Mouse (Mus musculus) heart, embryonic 12.5 days (tissue): ENCODE results near the gene Sac3d1. TPM values are rescaled to one million over a fixed set of nuclear protein-coding genes. Genes with fewer than 3 reads are reported as not detected.

Source experiments
- ATAC-seq: fragments of 200-750 bp; cut with Nextera tagmentation; 2 replicates; pipeline ENCODE4 v1.8.0; 2017; ENCODE audit warnings: moderate TSS enrichment, moderate library complexity; ENCODE audit not compliant: insufficient number of reproducible peaks, low FRiP score
- H3K27ac ChIP-seq: fragments of 300-500 bp; sonication (generic); 2 replicates; pipeline ENCODE4 v1.5.1; 2016; ENCODE audit warnings: mild to moderate bottlenecking, moderate library complexity; ENCODE audit not compliant: poor library complexity, severe bottlenecking
- H3K27me3 ChIP-seq: fragments of 300-500 bp; sonication (generic); replicated peaks from 2 replicates; pipeline ENCODE4 v1.6.1; 2016; ENCODE audit warnings: mild to moderate bottlenecking, moderate library complexity
- H3K36me3 ChIP-seq: fragments of 300-500 bp; sonication (generic); 2 replicates; pipeline ENCODE4 v1.6.1; 2016; ENCODE audit warnings: mild to moderate bottlenecking, moderate library complexity
- H3K4me1 ChIP-seq: fragments of 300-500 bp; sonication (generic); replicated peaks from 2 replicates; pipeline ENCODE4 v1.6.1; 2016; ENCODE audit warnings: mild to moderate bottlenecking
- H3K4me2 ChIP-seq: fragments of 300-500 bp; sonication (generic); 2 replicates; pipeline ENCODE4 v1.6.1; 2016; ENCODE audit warnings: mild to moderate bottlenecking, moderate library complexity
- H3K4me3 ChIP-seq: fragments of 300-500 bp; sonication (generic); 2 replicates; pipeline ENCODE4 v1.5.1; 2016; ENCODE audit warnings: mild to moderate bottlenecking
- H3K9ac ChIP-seq: fragments of 300-500 bp; sonication (generic); 2 replicates; pipeline ENCODE4 v1.6.1; 2016; ENCODE audit warnings: mild to moderate bottlenecking, moderate library complexity
- H3K9me3 ChIP-seq: fragments of 300-500 bp; sonication (generic); replicated peaks from 2 replicates; pipeline ENCODE4 v1.6.1; 2016; ENCODE audit warnings: mild to moderate bottlenecking, moderate library complexity
- WGBS: fragments of 180-500 bp; shearing (Covaris S2); methylation state at CpG from one replicate; pipeline ENCODE4 v1.1.7; 2016; 5-methylcytosine and 5-hydroxymethylcytosine counted together
- polyA plus RNA-seq: library from polyadenylated mRNA; unstranded; fragments of >200 nt; fragmentation: Nextera tagmentation; extraction: Ambion mirVana; gene quantifications from 2 replicates; pipeline ENCODE4 v1.2.1, GENCODE M21; 2016

The Sac3d1 gene
- polyA plus RNA-seq, 1 experiment from 2014 or later, result 35.2 TPM

DNA sequence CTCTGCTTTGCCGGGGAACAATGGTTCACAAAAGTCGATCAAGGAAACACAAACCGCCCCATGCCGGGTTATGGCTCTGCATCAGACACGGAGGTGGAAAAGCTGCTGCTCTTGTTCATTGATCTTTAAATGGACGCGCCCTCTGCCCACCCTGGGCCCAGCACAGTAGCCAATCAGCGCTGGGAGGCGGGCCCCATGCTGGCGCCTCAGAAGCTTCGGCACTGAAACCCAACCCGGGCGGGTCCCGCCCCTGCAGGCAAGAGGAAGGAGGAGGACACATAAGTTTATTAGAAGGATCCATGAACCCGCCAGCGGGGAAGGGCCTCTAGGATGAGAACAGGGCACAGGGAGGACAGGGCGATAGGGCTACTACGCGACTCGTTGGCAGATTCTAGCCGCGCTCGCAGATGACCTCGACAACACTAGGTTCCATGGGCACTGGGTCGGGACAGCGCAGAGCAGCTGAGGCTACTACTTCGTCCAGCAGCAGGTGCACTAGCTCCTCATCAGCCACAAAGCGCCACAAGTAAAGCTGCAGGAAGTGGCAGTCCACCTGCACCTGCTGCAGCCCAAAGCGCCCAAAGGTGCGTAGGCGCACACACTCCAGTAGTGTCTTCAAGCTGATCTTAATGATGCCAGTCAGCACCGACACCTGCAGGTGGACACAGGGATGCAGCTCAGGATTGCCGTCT is 50.6 kb downstream of the Sac3d1 start, which contains the start of gene Tm7sf2:
Tm7sf2 (minus strand) TSS at position 650 of the 692 bp plus-strand sequence.
- Histone ChIP-seq H3K4me1 (peaks cover 23% of the 10 kb centered on the region), H3K4me2 (peak within 1 kb of the TSS; percentile 96), H3K9me3 (no peaks in the 10 kb centered on the region), H3K27ac (peak within 1 kb of the TSS; percentile 30; the same call in 1 of the 2 replicates), H3K27me3 (no peaks in the 10 kb centered on the region), H3K4me3 (peak within 1 kb of the TSS; percentile 49), H3K9ac (peak within 1 kb of the TSS; percentile 74), H3K36me3 (peaks cover 37% of the 10 kb centered on the region)
- WGBS, result 12% methylated on average over 33 of the region's 33 CpGs
- ATAC-seq, result peak; percentile 90

DNA sequence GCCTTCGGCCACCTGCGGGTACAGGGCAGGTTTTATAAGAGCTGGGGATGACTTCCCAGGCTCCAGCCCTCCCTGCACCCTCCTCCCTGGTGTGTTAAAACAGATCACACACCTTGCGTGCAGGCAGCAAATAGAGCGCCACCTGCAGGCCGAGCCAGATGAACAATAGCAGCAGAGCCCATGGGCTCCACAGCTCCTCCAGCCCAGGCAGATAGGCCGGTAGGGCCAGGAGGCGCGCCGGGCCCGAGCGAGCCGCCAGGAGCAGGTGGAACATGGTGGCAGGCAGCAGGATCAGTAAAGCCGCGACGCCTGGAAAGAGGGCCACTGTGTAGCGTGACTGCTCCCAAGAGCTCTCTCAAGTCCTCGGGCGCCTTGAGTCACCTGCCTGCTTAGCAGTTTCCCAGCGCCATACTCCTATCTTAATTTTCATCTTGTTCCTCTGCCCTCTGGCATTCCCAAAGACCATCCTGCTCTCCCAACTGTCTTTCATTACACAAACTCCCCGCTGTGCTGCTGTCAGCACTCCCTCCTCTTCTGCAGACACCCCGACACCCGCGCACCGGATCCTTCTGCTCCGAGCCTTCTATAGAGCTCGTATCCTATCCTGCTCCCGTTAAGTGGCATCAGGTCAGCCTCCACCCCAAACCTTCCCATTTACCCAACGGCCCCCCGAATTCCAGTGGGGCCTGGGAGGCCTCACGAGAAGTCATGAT is 51.3 kb downstream of the Sac3d1 start:
- peak overlapping the region; percentile 49 for H3K4me3 ChIP-seq
- under 1% methylated on average over 30 of the region's 30 CpGs for WGBS
- peaks cover 30% of the 10 kb centered on the region for H3K4me1 ChIP-seq
- H3K4me2 ChIP-seq, result peak overlapping the region; percentile 96
- peak overlapping the region; percentile 74 for H3K9ac ChIP-seq
- H3K36me3 ChIP-seq, result peaks cover 33% of the 10 kb centered on the region
- H3K27ac ChIP-seq, result peak overlapping the region; percentile 30; the same call in 1 of the 2 replicates
- H3K9me3 ChIP-seq, result no peaks in the 10 kb centered on the region
- no peaks in the 10 kb centered on the region for H3K27me3 ChIP-seq
- ATAC-seq, result peak; percentile 69

DNA sequence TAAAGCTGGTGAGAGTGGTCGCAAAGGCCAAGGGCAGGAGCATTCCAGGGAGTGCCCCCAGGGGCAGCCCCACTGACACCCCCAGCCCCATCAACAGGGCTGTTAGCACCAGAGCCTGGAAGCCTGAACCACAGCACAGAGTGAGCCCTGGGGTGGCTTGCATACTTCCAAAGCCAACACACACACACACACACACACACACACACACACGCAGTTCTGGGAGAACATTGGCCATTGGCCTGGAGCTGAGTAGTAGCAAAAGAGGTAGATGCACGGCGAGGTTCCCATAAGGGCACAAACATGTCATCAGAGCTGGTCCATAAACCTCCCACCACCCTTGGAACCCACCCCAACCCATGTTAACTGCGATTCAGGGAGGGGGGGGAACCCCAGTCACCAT is 51.9 kb downstream of the Sac3d1 start:
- H3K9ac ChIP-seq, result peak overlapping the region; percentile 74
- H3K27ac ChIP-seq, result no peak overlapping the region
- 24% methylated on average over 5 of the region's 5 CpGs for WGBS
- H3K36me3 ChIP-seq, result peaks cover 31% of the 10 kb centered on the region
- no peaks in the 10 kb centered on the region for H3K9me3 ChIP-seq
- H3K4me3 ChIP-seq, result peak overlapping the region; percentile 49
- ATAC-seq, result no peak
- H3K27me3 ChIP-seq, result no peaks in the 10 kb centered on the region
- H3K4me2 ChIP-seq, result peak overlapping the region; percentile 96
- peaks cover 36% of the 10 kb centered on the region for H3K4me1 ChIP-seq

Other genes starting within 250 kb of the Sac3d1 start
- 33.7 and 34.2 TPM in 2 replicates for gene Frmd8, start 243.4 kb downstream of the Sac3d1 start, polyA plus RNA-seq
- 3.5 and 3.9 TPM in 2 replicates for gene Slc25a45, start 240.8 kb downstream of the Sac3d1 start, polyA plus RNA-seq
- gene Tigd3, start 224.5 kb downstream of the Sac3d1 start, polyA plus RNA-seq, result 1.5 and 1.9 TPM in 2 replicates
- gene Dpf2, start 205.6 kb downstream of the Sac3d1 start, polyA plus RNA-seq, result 111 and 118 TPM in 2 replicates
- gene Cdc42ep2, start 193.8 kb downstream of the Sac3d1 start, polyA plus RNA-seq, result 6.5 and 7.3 TPM in 2 replicates
- gene Pola2, start 154.4 kb downstream of the Sac3d1 start, polyA plus RNA-seq, result 49.3 and 51.1 TPM in 2 replicates
- gene Slc22a20, start 132.5 kb downstream of the Sac3d1 start, polyA plus RNA-seq, result not detected in 2 replicates
- 8.2 and 8.4 TPM in 2 replicates for gene Capn1, start 102.8 kb downstream of the Sac3d1 start, polyA plus RNA-seq
- 21.1 and 21.8 TPM in 2 replicates for gene Syvn1, start 72.1 kb downstream of the Sac3d1 start, polyA plus RNA-seq
- gene Mrpl49, start 60.9 kb downstream of the Sac3d1 start, polyA plus RNA-seq, result 58.5 and 64.4 TPM in 2 replicates
- 503 and 513 TPM in 2 replicates for gene Fau, start 60.8 kb downstream of the Sac3d1 start, polyA plus RNA-seq
- gene Znhit2, start 57.5 kb downstream of the Sac3d1 start, polyA plus RNA-seq, result 23.9 and 24.9 TPM in 2 replicates
- gene Tm7sf2, start 50.3 kb downstream of the Sac3d1 start, polyA plus RNA-seq, result 8.4 and 9.2 TPM in 2 replicates
- gene Vps51, start 41.4 kb downstream of the Sac3d1 start, polyA plus RNA-seq, result 45.1 and 50.2 TPM in 2 replicates
- not detected in 2 replicates for gene Tmem262, start 38.6 kb downstream of the Sac3d1 start, polyA plus RNA-seq
- gene Gm28374, start 36.4 kb downstream of the Sac3d1 start, polyA plus RNA-seq, result 1.2 and 1.3 TPM in 2 replicates
- 48.9 and 52.4 TPM in 2 replicates for gene Zfpl1, start 33.7 kb downstream of the Sac3d1 start, polyA plus RNA-seq
- gene Cdca5, start 33.7 kb downstream of the Sac3d1 start, polyA plus RNA-seq, result 27.4 and 27.7 TPM in 2 replicates
- 0.27 TPM in 1 of 2 replicates, not detected in the other for gene AC131692.1, start 24.2 kb downstream of the Sac3d1 start, polyA plus RNA-seq
- 0.22 TPM in 2 replicates for gene Naaladl1, start 12.9 kb downstream of the Sac3d1 start, polyA plus RNA-seq
- gene Snx15, start 9.7 kb upstream of the Sac3d1 start, polyA plus RNA-seq, result 20.9 and 21.2 TPM in 2 replicates
- gene Batf2, start 22.3 kb upstream of the Sac3d1 start, polyA plus RNA-seq, result 0.14 TPM in 1 of 2 replicates, not detected in the other
- 71.5 and 73.9 TPM in 2 replicates for gene Arl2, start 22.9 kb upstream of the Sac3d1 start, polyA plus RNA-seq
- gene Majin, start 65.7 kb upstream of the Sac3d1 start, polyA plus RNA-seq, result not detected in 2 replicates
- 0.57 TPM in 1 of 2 replicates, not detected in the other for gene Gpha2, start 107.7 kb upstream of the Sac3d1 start, polyA plus RNA-seq
- gene Ppp2r5b, start 117.2 kb upstream of the Sac3d1 start, polyA plus RNA-seq, result 29.8 and 31.0 TPM in 2 replicates
- 10.9 and 13.0 TPM in 2 replicates for gene Atg2a, start 123.0 kb upstream of the Sac3d1 start, polyA plus RNA-seq
- gene Ehd1, start 158.1 kb upstream of the Sac3d1 start, polyA plus RNA-seq, result 87.0 and 88.7 TPM in 2 replicates
- gene Cdc42bpg, start 187.8 kb upstream of the Sac3d1 start, polyA plus RNA-seq, result 0.34 and 0.44 TPM in 2 replicates
- 48.7 and 52.1 TPM in 2 replicates for gene Men1, start 216.3 kb upstream of the Sac3d1 start, polyA plus RNA-seq
- gene Map4k2, start 222.5 kb upstream of the Sac3d1 start, polyA plus RNA-seq, result 14.1 and 15.7 TPM in 2 replicates
- 127 and 130 TPM in 2 replicates for gene Sf1, start 245.0 kb upstream of the Sac3d1 start, polyA plus RNA-seq